Mouse (Mus musculus) cerebellum, postnatal 25 days (tissue): ENCODE data around the gene Plcg1.
A peak's percentile ranks its signal among the peaks of the same experiment; 100 is the strongest.

Experiments used
- DNase-seq, 2 experiments: peaks; one replicate each; pipeline ENCODE4 v3.0.0; 2021; ENCODE audit warnings: mixed read lengths in 2 of 2

Gene Plcg1

DNA sequence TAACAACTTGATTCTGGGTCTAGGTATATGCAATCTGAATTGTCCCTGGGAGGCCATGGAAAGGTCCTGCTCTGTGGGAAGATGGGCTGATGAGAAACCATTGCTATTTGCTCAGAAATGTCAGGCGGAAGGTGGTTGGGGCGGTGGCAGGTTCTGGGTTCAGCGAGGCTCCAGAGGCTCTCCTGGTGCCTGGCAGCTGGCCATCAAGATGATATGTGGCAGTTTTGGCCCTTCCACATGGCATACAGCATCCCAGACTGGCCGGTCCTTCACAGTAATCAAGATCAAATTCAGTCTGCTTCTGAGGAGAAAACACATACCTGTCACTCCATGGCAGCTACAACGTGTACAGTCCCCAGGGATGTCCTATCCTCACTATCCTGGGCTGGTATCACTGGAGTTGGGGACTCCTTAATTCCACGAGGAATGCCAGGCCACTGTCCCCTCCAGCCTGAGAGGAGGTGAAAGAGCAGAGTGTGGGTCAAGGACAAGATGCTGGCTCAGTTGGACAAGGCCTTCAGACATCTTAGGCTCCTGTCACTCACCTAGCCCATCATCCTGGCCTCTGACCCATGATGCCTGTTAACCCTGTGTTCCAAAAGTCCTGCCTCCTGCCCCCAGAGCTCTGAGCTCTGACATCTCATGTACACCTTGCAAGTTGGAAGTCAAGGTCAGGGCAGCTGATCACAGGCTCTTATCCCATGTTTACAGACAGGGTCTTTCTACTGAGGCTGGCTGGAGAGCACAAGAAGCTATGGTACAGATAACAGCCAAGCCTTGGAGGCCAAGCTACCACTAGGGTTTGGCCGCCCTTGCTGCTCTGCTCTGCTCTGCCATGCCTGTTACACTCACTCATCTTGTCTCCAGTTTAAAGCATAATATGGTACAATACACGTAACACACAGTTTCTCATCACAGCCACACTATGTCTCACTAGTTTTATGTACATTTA, 40.5 kb downstream of the Plcg1 start:
- DNase-seq = peak; percentile 48 to 71

DNA sequence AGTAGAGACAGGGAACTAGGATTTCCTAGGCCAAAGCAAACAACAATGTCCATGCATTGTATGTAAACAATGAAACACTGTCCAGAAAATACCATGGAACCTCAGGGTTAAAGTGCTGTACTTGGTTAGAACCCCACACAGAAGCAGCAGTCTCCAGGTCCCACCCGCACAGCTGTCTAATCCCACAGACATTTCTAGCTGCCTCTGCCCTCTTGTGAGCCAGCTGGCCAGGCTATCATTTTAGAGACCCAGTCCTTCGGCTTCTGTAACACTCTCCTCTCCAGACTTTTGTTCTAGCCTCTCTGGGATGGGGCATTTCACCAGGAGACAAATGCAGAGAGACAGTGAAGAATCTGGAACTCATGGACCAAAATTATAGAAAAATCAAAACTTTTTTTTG, 46.9 kb downstream of the Plcg1 start:
- DNase-seq = no peak

DNA sequence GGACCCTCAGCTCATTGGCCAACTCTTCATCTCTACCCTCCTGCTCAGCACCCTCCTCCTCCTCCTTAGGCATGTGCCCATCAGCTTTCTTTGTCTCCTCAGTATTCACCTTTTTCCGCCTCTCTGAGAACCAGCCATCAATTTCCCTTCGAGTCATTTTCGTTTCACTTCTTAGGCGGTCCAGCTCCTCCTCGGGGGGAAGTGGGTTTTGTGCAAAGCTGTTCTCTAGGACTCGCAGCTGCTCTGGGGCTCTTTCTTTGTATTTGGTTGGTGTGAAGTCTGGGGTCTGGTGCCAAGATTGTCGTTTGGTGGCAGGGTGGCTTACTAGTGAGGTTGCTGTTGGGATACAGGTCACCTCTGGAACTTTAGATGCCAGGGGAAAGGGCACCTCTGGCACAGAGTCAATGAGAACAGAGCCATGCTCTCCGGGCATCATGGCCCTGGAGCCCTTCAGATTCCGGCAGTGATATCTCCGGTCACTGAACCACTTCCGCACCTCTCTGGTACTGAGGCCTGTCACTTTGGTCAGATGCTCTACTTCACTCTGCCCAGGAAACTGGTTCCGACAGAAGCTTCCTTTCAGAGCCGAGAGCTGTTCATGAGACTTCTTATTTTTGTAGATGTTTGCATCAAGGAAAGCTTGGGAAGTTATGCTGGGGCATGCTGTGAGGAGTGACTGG, 49.2 kb downstream of the Plcg1 start:
- no peak for DNase-seq

DNA sequence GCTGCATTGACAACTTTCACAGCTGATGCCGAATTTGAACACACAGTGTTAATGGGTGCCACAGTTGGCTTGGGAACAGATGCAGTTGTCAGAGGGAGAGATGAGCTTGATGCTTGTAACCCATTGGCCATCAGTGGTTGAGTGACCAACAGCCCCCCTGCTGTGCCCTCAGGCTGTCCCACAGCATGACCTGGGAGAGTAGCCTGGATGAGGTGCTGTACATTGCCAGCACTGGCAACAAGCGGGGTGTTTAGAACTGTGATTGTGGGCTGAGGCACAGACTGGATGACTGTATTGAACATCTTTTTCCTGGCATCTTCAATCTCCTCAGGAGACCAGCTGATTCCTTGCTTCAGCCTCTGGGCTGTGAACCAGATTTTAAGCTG, 49.7 kb downstream of the Plcg1 start:
- peak in 1 of 2 experiments; percentile 62 for DNase-seq

DNA sequence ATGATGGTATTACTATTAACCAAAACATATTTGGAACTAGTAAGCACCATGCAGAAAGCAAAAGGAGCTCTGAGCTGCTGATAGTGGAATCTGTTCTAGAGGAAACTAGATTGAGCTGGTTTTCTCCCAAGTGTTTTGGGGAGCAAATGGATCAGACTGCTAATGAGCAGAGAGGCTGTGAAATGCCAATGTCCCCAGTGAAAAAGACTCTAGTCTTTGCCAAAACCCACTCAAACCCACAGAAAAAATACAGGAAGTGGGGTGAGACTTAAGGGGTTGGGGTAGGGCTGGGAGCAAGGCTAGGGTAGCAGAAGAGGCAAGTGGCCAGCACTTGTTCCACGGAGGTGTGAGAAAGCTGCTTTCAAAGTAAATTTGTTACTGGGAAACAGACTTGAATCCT, 55.2 kb downstream of the Plcg1 start:
- DNase-seq = no peak

DNA sequence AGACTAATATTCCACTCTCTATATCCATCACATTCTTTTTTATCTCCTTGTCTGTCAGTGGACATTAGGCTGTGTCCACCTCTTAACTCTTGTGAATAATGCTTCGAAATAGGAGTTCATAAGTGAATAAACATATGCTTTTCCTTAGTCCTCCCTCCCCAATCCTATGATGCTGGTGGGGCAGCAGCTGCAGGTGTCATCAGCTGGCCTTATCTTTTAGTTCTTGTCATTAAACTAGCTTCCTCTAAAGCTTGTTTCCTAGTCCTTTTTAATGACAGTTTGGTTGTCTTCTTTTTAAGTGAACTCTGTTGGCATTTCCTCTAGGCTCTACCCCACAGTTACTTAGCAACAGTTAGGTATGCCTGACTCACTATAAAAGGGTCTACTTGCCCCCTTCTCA, 57.9 kb downstream of the Plcg1 start:
- DNase-seq = no peak

DNA sequence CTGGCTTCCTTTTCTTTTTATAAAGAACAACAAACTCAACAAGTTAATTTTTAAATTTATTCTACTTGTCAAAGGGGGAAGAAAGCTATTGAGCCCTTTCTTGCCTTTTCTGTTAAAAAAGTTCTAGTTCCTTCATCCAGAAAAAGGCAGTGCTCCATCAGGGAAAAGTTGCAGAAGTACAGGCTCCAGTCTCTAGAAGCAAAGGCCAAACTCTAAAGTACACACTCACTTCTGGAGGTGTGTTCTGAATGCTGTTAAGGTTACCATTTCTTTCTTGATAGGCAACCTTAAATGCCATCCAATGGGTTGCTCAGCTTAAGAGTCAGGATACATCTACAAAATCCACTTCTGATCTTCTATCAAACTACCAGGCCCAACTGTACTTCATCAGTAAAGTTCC, 58.6 kb downstream of the Plcg1 start:
- DNase-seq = no peak

DNA sequence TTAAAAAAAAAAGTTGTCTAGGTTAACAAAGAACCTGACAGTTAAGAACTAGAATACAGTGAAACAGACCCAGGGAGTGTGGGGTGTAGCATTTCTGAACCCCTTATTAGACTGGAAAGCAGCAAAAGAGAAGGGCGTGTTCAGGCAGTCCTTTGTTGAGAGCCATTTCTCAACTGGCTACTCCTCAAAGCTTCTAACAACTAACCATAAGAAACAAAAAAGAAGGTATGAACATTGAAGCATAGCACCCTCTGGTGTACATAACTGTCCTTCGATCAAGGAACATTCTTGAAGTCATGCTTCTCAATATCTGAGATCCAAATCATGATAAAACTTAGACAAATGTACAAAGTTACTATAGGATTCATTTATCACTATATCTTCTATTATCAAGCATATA, 62.0 kb downstream of the Plcg1 start:
- no peak for DNase-seq

DNA sequence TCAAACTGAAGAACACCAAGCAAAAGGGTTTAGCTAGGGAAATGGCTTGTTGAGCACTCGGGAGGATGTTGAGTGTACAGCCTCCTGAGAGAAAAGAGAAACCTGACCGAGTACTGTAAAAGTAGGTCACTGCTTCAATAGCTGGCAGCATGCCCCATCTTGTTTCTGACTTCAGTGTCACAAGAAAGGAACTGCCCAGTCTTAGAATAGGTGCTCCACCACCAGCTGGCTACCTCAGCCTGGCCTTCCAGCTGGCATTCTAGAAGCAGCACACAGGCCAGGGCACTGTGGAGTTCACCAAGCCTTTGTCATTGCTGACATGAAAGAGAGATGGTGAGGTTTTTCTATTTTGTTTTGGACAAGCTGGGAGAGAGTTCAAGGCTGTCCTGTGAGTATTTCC, 65.9 kb downstream of the Plcg1 start:
- DNase-seq = peak; percentile 72 to 83

DNA sequence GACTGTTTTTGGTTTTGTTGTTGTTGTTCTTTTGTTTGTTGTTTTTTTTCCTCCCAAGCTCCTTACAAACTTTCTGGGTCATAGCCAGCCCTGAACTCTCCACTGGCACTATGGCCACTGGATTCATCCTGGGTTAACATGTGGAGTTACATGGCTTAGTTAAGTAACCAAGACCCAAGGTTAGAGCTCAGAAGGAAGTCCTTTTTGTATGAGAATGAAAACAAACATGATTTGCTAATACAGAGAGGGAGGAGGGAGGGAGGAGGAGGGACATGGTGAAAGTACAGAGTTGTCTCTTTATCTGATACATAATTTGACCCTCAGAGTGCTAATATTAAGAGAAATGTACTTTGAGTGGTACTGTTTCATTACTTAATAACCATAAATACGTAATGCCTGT, 67.1 kb downstream of the Plcg1 start:
- DNase-seq = no peak

DNA sequence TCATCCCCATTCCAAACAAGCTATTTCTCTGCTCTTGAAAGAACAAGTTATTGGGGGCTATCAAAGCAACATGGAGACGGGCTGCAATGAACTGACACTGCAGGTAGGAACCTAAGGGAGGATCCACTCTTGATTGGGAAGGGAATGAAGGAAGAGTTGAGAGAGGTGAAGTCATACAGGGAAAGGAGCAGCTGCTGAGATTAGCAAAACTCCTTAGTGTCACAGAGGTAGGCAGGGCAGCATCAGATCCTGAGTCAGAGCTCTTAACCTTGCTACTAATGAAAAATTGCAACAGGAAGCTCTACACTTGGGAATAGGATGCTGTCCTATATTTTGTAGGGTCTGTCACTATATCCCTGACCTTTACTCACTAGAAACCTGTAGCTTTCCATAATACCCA, 69.9 kb downstream of the Plcg1 start:
- no peak for DNase-seq

DNA sequence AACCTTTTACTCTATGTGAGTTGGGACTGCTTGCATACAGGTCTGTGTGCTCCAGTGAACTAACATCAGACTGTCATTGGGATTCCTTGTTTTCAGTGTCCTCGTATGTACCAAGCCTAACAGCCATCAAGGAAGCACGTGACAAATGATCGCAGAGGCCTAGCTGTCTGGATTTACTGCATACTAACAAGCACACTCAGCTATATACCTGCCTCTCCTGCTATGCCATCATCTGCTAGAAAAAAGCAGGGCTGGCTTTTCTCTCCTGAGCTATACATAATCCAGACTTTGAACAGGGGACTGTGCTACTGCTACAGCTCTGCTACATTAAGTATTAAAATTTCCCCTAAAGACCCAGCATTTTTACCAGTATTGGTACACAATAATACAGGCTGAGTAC, 71.2 kb downstream of the Plcg1 start:
- no peak for DNase-seq

DNA sequence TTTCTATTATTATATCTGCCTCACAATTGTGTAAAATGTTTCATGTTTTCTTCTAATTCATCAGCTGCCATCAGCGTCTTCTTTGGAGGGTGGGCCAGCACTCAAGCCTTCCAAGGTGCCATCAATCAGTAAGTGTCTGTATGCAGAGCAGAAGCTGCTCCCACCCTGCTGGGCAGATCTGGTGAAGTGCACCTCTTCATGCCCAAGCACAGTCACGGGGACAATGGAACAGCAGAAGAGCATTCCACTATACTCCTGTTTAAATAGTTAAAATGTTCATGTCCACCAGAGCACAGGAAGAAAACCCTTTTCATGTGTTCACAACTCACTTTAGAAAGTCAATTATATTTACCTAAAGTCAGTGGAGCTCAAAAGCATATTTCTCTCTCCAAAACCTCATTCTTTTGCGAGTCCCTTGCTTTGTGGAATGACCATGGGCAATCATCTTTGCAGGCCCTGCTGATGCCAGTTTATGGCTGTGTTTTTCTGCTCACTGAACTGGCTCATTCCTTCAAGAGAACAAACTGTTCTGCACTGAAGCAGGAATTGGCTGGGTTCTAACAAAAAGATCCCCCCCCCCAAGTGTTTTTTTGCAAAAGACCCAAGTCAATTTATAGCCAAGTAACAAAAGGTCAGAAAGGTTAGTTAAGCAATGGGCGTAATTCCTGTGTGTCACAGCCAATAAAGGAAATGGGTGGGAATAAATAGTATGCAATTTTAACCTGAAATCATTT, 73.9 kb downstream of the Plcg1 start:
- DNase-seq = no peak

DNA sequence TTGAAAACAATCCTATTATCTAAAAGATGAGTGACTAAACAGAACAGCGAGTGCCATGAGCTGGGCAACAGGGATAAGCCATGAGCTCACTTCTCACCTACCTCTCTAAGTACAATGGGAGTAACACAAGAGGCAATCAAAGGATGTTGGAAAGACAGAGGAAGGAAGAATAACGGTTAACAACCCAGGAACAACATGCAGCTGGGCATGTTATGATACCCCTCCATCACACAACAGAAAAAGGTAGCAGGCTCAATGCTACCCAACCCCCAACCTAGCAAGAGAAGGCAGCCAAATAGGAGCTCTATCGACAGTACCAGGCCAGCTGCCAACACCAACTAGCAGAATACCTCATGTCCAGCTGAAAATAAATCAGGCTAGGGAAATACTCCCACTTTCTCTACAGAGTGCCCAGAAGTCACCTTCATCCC, 75.0 kb downstream of the Plcg1 start:
- peak; percentile 38 to 58 for DNase-seq

DNA sequence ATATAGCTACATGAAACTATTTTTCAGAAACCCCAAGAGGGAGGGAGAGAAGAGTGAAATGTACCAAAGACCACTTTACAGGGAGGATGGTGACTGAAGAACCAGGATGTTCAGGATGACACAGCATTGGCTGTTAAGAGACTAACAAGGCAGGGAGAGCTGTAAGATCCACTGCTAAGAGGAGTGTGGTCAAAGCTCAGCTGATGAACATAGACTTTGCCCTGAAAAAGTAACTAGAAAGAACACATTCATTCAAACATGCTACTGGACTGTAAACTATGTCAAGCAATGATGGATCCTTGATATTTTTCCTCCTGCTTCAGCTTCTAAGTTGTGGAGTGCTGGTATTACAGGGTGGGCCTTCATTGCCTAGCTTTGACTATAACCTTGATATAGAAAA, 79.3 kb downstream of the Plcg1 start:
- no peak for DNase-seq

DNA sequence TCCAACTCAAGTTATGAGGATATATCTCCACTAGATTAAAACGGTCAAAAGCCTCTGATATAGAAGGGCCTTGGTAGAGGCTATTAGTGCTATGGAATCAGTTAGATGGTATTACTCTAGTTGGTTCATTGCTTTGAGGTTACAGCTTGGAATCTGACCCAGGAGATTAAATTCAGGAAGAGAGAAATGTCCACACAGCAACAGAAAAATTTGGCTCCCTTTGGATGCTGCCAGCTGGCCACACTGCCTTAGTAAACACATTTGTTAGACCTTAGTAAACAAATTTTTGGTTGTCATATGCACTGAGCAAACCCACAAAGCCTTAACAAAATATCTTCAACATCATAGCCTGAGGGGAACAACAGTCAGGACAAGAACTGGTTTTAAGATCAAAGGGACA, 79.7 kb downstream of the Plcg1 start:
- DNase-seq = no peak
